Mouse (Mus musculus) myocyte (in vitro differentiated cells): Measurements from ENCODE around the gene N4bp2l1. TPM values are rescaled to one million over a fixed set of nuclear protein-coding genes. Genes with fewer than 3 reads are reported as not detected.
A peak's percentile ranks its signal among the peaks of the same experiment; 100 is the strongest.

ENCODE experiments used
- H3K27me3 ChIP-seq: one replicate; pipeline ENCODE4 v1.6.1; 2011; ENCODE audit not compliant: control insufficient read depth, insufficient read depth, insufficient read length
- H3K36me3 ChIP-seq: one replicate; pipeline ENCODE4 v1.6.1; 2011; ENCODE audit not compliant: control insufficient read depth, insufficient read depth
- H3K4me2 ChIP-seq: one replicate; pipeline ENCODE4 v1.6.1; 2011; ENCODE audit warnings: low read depth, control low read depth
- H3K4me3 ChIP-seq: one replicate; pipeline ENCODE4 v1.5.1; 2011; ENCODE audit warnings: mild to moderate bottlenecking, control low read depth, moderate library complexity
- H3K79me2 ChIP-seq: one replicate; pipeline ENCODE4 v1.6.1; 2011; ENCODE audit not compliant: control insufficient read depth, insufficient read depth
- H3ac ChIP-seq: one replicate; pipeline ENCODE4 v1.6.1; 2011; ENCODE audit not compliant: control insufficient read depth, insufficient read length
- CEBPB ChIP-seq: IDR thresholded peaks from 2 replicates; pipeline ENCODE4 v1.6.1; 2011; ENCODE audit warnings: mild to moderate bottlenecking, moderate library complexity; ENCODE audit not compliant: poor library complexity, insufficient read depth, severe bottlenecking
- E2F4 ChIP-seq: IDR thresholded peaks from one replicate; pipeline ENCODE4 v1.6.1; 2011; ENCODE audit warnings: mild to moderate bottlenecking, control low read depth, moderate library complexity; ENCODE audit not compliant: insufficient read depth
- MAX ChIP-seq: IDR thresholded peaks from one replicate; pipeline ENCODE4 v1.6.1; 2011; ENCODE audit warnings: low read depth, mild to moderate bottlenecking, control low read depth
- MYOD1 ChIP-seq, 3 experiments: IDR thresholded peaks; one replicate each; pipeline ENCODE4 v1.6.1; 2011; ENCODE audit warnings: control low read depth in 2 of 3, low read depth in 2 of 3, mild to moderate bottlenecking in 2 of 3, moderate library complexity in 1 of 3; ENCODE audit not compliant: insufficient read length in 2 of 3, control insufficient read depth in 1 of 3
- MYOG ChIP-seq, 3 experiments: IDR thresholded peaks; one replicate each; pipeline ENCODE4 v1.6.1; 2011; ENCODE audit warnings: control low read depth in 2 of 3, low read depth in 2 of 3, mild to moderate bottlenecking in 2 of 3; ENCODE audit not compliant: insufficient read length in 2 of 3, control insufficient read depth in 1 of 3, insufficient read depth in 1 of 3
- POLR2A ChIP-seq: IDR thresholded peaks from one replicate; pipeline ENCODE4 v1.6.1; 2011; ENCODE audit warnings: low read depth, mild to moderate bottlenecking, control low read depth, moderate library complexity; ENCODE audit not compliant: insufficient read length
- POLR2AphosphoS2 ChIP-seq: IDR thresholded peaks from one replicate; pipeline ENCODE4 v1.6.1; 2011; ENCODE audit warnings: low read depth, control low read depth; ENCODE audit not compliant: insufficient read length
- REST ChIP-seq: IDR thresholded peaks from one replicate; pipeline ENCODE4 v1.6.1; 2011; ENCODE audit warnings: mild to moderate bottlenecking, control low read depth, moderate library complexity; ENCODE audit not compliant: insufficient read depth, insufficient read length
- SRF ChIP-seq: IDR thresholded peaks from one replicate; pipeline ENCODE4 v1.6.1; 2011; ENCODE audit warnings: low read depth; ENCODE audit not compliant: control insufficient read depth, insufficient read length
- TCF12 ChIP-seq: IDR thresholded peaks from one replicate; pipeline ENCODE4 v1.6.1; 2011; ENCODE audit warnings: mild to moderate bottlenecking, control low read depth; ENCODE audit not compliant: poor library complexity, insufficient read depth, severe bottlenecking
- TCF3 ChIP-seq: IDR thresholded peaks from one replicate; pipeline ENCODE4 v1.6.1; 2011; ENCODE audit warnings: low read depth, control low read depth; ENCODE audit not compliant: insufficient read length
- USF1 ChIP-seq: IDR thresholded peaks from one replicate; pipeline ENCODE4 v1.6.1; 2011; ENCODE audit warnings: low read depth, mild to moderate bottlenecking, control low read depth, moderate library complexity
- polyA plus RNA-seq: library from polyadenylated mRNA; unstranded; fragments of >200 nt; fragmentation: generic; extraction: Trizol; gene quantifications from one replicate; pipeline ENCODE4 v1.2.1, GENCODE M21; 2012; ENCODE audit warnings: missing spikeins

The N4bp2l1 gene
- polyA plus RNA-seq, 1 experiment: 1.4 TPM

DNA sequence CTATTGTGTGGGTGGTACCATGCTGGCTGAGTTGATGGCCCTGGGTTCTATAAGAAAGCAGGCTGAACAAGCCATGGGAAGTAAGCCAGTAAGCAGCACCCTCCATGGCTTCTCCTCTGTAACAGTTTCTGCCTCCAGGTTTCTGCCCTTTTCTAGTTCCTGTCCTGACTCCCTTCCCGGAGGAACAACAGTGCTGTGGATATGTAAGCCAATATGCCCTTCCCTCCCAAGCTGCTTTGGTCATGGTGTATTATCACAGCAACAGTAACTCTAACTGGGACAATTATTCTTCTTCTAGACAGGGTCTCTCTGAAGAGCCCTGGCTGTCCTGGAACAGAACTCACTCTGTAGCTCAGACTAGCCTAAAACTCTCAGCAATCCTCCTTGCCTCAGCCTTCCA, 14.1 kb upstream of the N4bp2l1 start:
- H3K36me3 ChIP-seq: no peaks in the 10 kb centered on the region
- no peak for TF ChIP-seq MAX
- TF ChIP-seq E2F4: no peak
- TF ChIP-seq TCF3: no peak
- TF ChIP-seq MYOG (IDR thresholded peaks at IDR 0.05; ENCODE audit: control insufficient read depth in 1 of 3, insufficient read depth in 1 of 3, insufficient read length in 2 of 3, low read depth in 2 of 3): no peak
- TF ChIP-seq TCF12: no peak
- no peak for TF ChIP-seq CEBPB
- TF ChIP-seq USF1: no peak
- no peak for TF ChIP-seq POLR2AphosphoS2
- TF ChIP-seq MYOD1 (IDR thresholded peaks at IDR 0.05; ENCODE audit: control insufficient read depth in 1 of 3, insufficient read length in 2 of 3, low read depth in 2 of 3): no peak
- TF ChIP-seq SRF: no peak
- TF ChIP-seq POLR2A: no peak
- TF ChIP-seq REST: no peak

DNA sequence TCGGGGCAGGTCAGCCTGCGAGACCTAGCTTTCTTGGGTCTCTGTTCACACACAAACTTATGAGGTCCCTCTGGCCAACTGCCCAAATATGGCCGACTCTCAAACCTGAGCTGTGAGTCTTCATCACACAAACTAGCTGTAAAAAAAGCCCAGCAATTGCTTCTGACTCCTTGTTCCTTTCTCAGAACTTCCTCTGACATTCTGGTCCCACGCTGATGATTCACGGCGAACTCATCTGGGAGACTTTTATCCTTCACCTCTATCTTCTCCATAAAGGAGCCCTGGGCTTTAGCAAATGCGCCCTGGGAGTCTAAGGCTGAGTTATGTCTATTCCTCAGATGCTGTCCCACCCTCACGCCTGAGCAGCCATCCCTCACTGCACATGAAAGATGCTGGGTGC, 10.6 kb upstream of the N4bp2l1 start:
- Histone ChIP-seq H3K36me3 (no peaks in the 10 kb centered on the region), H3K27me3 (no peaks in the 10 kb centered on the region), H3ac (no peak overlapping the region), H3K4me2 (no peak overlapping the region), H3K4me3 (no peak overlapping the region), H3K79me2 (no peaks in the 10 kb centered on the region)
- TF ChIP-seq E2F4: no peak
- no peak for TF ChIP-seq CEBPB
- TF ChIP-seq POLR2A: no peak
- no peak for TF ChIP-seq POLR2AphosphoS2
- no peak for TF ChIP-seq TCF12
- no peak for TF ChIP-seq MAX
- no peak for TF ChIP-seq TCF3
- TF ChIP-seq SRF: no peak
- no peak for TF ChIP-seq MYOD1 (IDR thresholded peaks at IDR 0.05; ENCODE audit: control insufficient read depth in 1 of 3, insufficient read length in 2 of 3, low read depth in 2 of 3)
- no peak for TF ChIP-seq REST
- TF ChIP-seq MYOG (IDR thresholded peaks at IDR 0.05; ENCODE audit: control insufficient read depth in 1 of 3, insufficient read depth in 1 of 3, insufficient read length in 2 of 3, low read depth in 2 of 3): no peak
- TF ChIP-seq USF1: no peak

More for the DNA sequence above, 14.1 kb upstream of the N4bp2l1 start:
- H3K79me2 ChIP-seq: no peaks in the 10 kb centered on the region
- no peaks in the 10 kb centered on the region for H3K27me3 ChIP-seq
- peak overlapping the region; percentile 81 for H3K4me2 ChIP-seq
- no peak overlapping the region for H3ac ChIP-seq
- peak overlapping the region; percentile 3 for H3K4me3 ChIP-seq

DNA sequence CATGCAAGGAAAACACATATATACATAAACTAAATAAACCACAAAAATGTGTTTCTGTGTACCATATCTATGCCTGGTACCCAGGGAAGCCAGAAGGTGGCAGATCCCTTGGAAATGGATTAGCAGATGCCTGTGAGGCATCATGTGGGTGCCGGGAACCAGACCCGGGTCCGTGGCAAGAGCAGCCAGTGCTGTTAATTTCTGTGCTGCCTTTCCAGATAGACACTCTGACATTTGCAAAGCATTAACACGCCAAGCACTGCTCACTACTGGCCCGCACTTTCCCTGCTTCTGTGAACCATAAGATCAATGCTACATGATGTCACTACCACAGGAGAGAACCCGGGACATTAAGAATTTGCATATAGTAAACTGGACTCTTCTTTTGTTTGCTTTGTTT, 9.1 kb upstream of the N4bp2l1 start:
- Histone ChIP-seq H3K4me2 (no peak overlapping the region), H3K4me3 (no peak overlapping the region), H3ac (no peak overlapping the region), H3K36me3 (no peaks in the 10 kb centered on the region), H3K79me2 (no peaks in the 10 kb centered on the region), H3K27me3 (no peaks in the 10 kb centered on the region)
- no peak for TF ChIP-seq POLR2A
- no peak for TF ChIP-seq REST
- TF ChIP-seq TCF3: no peak
- no peak for TF ChIP-seq MYOG (IDR thresholded peaks at IDR 0.05; ENCODE audit: control insufficient read depth in 1 of 3, insufficient read depth in 1 of 3, insufficient read length in 2 of 3, low read depth in 2 of 3)
- TF ChIP-seq CEBPB: no peak

DNA sequence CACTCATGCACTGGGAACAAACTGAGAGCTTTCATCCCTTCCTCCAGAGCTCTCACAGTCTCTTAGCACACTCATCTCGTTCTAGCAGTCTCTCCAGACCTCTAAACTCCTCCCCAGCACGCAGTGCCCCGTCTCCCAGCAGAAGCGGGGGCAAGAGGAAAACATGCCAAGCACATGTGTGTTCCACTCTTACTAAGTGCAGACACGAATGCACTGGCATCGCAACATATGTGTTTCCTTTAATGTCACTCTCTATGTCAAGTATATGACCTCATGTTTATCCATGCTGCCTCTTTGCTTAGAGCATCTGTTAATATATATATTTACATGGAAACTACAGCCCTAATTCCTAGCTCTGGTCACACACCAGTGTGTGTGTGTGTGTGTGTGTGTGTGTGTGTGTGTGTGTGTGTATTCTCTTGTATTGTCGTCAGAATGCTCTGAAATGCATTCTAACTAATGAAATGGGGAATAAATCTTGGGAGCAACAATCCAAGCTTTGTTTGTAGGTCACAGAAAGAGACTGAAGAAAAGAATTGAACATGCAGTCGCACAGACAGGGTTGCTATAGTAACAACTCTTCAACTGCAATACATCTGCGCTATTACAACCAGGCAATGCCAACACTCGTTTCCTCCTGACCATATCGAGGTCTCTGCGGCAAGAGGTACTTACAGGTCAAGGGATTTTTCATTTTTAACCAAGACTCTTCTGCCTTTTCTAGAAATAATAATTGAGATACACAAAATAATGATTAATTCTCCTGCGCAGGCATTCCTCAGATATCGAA, 4.6 kb upstream of the N4bp2l1 start:
- Histone ChIP-seq H3K4me2 (no peak overlapping the region), H3K4me3 (no peak overlapping the region), H3ac (no peak overlapping the region), H3K36me3 (no peaks in the 10 kb centered on the region), H3K27me3 (no peaks in the 10 kb centered on the region), H3K79me2 (no peaks in the 10 kb centered on the region)
- no peak for TF ChIP-seq SRF
- TF ChIP-seq TCF3: no peak
- no peak for TF ChIP-seq TCF12
- TF ChIP-seq CEBPB: no peak
- TF ChIP-seq E2F4: no peak
- no peak for TF ChIP-seq POLR2A
- no peak for TF ChIP-seq MAX
- TF ChIP-seq REST: no peak
- TF ChIP-seq MYOG (IDR thresholded peaks at IDR 0.05; ENCODE audit: control insufficient read depth in 1 of 3, insufficient read depth in 1 of 3, insufficient read length in 2 of 3, low read depth in 2 of 3): no peak
- TF ChIP-seq USF1: no peak
- no peak for TF ChIP-seq MYOD1 (IDR thresholded peaks at IDR 0.05; ENCODE audit: control insufficient read depth in 1 of 3, insufficient read length in 2 of 3, low read depth in 2 of 3)
- TF ChIP-seq POLR2AphosphoS2: no peak
